Mouse (Mus musculus) layer of hippocampus, postnatal 14 days (tissue): ENCODE data around the gene Tmem184b. TPM values are rescaled to one million over a fixed set of nuclear protein-coding genes. Genes with fewer than 3 reads are reported as not detected.
A peak's percentile ranks its signal among the peaks of the same experiment; 100 is the strongest.

Source experiments
- DNase-seq, 2 experiments: peaks; one replicate each; pipeline ENCODE4 v3.0.0; 2021 to 2022; ENCODE audit warnings: low spot score in 2 of 2, mixed read lengths in 1 of 2
- total RNA-seq, 2 experiments: library from RNA; stranded (reverse); gene quantifications; 2 replicates each; pipeline ENCODE4 v1.2.3; 2021

The Tmem184b gene
- total RNA-seq, 2 experiments from 2014 or later: 47.4 to 49.2 TPM

GRCm38 (mm10) chr15:79369452-79370280, 33.7 kb downstream of the Tmem184b start:
- DNase-seq: no peak

GRCm38 (mm10) chr15:79368861-79369440, 34.4 kb downstream of the Tmem184b start:
- no peak for DNase-seq

GRCm38 (mm10) chr15:79368313-79368811, 35.0 kb downstream of the Tmem184b start:
- DNase-seq: no peak

GRCm38 (mm10) chr15:79366402-79366801, 37.0 kb downstream of the Tmem184b start:
- DNase-seq: no peak

- no peak for DNase-seq
These were observed 38.3 kb downstream of the Tmem184b start for GRCm38 (mm10) chr15:79365068-79365467.

GRCm38 (mm10) chr15:79364120-79364519, 39.2 kb downstream of the Tmem184b start:
- no peak for DNase-seq

GRCm38 (mm10) chr15:79361023-79361422, 42.3 kb downstream of the Tmem184b start:
- no peak for DNase-seq

- DNase-seq: no peak
These were observed 43.0 kb downstream of the Tmem184b start for GRCm38 (mm10) chr15:79360371-79360770.

GRCm38 (mm10) chr15:79359954-79360353, 43.4 kb downstream of the Tmem184b start:
- no peak for DNase-seq

GRCm38 (mm10) chr15:79357974-79358690, 45.2 kb downstream of the Tmem184b start:
- no peak for DNase-seq

- peak; percentile 28 to 39 for DNase-seq
These were observed 46.1 kb downstream of the Tmem184b start for GRCm38 (mm10) chr15:79357036-79357911.

GRCm38 (mm10) chr15:79356481-79356880, 46.9 kb downstream of the Tmem184b start:
- DNase-seq: no peak

- DNase-seq: no peak
These were observed 48.8 kb downstream of the Tmem184b start for GRCm38 (mm10) chr15:79354619-79355018.

GRCm38 (mm10) chr15:79353690-79354305, 49.6 kb downstream of the Tmem184b start:
- DNase-seq: no peak

- DNase-seq: no peak
These were observed 50.9 kb downstream of the Tmem184b start for GRCm38 (mm10) chr15:79352479-79352878.

GRCm38 (mm10) chr15:79351331-79351767, 52.0 kb downstream of the Tmem184b start:
- no peak for DNase-seq

GRCm38 (mm10) chr15:79350866-79351265, 52.5 kb downstream of the Tmem184b start:
- DNase-seq: no peak

- DNase-seq: no peak
These were observed 54.7 kb downstream of the Tmem184b start for GRCm38 (mm10) chr15:79348651-79349050.

GRCm38 (mm10) chr15:79347845-79348506, 55.4 kb downstream of the Tmem184b start:
- peak in 1 of 2 experiments; percentile 33 for DNase-seq
